Mouse (Mus musculus): Measurements from ENCODE around the gene Kncn. TPM values are rescaled to one million over a fixed set of nuclear protein-coding genes. Genes with fewer than 3 reads are reported as not detected.

Kncn gene
- polyA plus RNA-seq, 1 experiment, result 0.09 TPM

DNA sequence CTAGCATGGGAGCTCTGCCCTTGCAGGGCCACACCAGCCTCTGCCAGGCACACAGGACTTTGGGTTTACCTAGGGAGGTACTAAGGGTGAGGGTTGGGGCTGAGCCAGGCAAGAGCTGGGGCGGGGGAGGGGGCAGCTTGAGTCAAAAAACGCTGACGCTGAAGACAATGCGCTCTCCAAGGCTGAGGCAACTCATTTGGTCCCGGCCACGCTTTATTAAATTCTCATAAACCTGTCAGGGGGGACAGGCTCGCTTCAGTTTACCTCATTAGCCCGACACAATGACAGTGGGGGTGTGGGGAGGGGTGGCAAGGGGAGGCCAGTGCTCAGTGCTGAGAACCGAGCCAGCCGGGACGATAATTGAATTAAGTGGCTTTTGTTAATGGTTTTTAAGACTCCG lies 20.2 kb downstream of the Kncn start:
- Histone ChIP-seq H3K4me1 (replicated peaks; ENCODE audit: control insufficient read depth, insufficient read depth, low read length) (no peaks in the 10 kb centered on the region), H3K4me3 (ENCODE audit: control insufficient read depth, insufficient read depth, low read length) (no peak overlapping the region), H3K27ac (ENCODE audit: control insufficient read depth, insufficient read depth, low read length) (no peak overlapping the region), H3K36me3 (ENCODE audit: control insufficient read depth, insufficient read depth, low read length) (no peaks in the 10 kb centered on the region), H3K27me3 (ENCODE audit: control insufficient read depth, insufficient read depth, low read length) (no peaks in the 10 kb centered on the region; the same call in 1 of the 2 replicates)
- no peak for DNase-seq
- 49% methylated on average over 12 of the region's 12 CpGs for WGBS
- TF ChIP-seq CTCF (IDR thresholded peaks at IDR 0.05; ENCODE audit: borderline replicate concordance, control insufficient read depth, extremely low read depth, insufficient read depth, low read length, poor library complexity), result no peak
- TF ChIP-seq POLR2A (IDR thresholded peaks at IDR 0.05; ENCODE audit: control insufficient read depth, extremely low read depth, insufficient read depth, low read length, poor library complexity), result no peak

DNA sequence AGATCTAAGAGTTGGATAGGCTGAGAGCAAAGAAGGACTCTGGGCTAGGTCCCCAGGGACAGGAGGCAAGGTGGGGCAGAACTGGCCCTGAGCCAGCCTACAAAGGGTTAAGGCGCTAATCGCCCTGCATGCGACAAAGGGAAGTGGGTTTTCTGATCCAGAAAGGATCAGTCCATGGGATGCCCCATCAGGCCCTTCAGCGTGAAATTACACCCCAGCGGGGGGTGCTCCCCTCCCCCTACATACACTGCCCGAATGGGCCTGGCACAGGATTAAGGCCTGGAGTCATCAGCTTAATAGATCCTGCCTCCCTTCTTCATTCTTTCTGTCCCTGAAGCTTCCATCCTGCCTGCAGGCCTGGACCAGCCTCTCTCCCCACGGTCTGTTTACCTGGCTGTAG lies 21.5 kb downstream of the Kncn start:
- H3K27ac ChIP-seq (ENCODE audit: control insufficient read depth, insufficient read depth, low read length), result no peak overlapping the region
- TF ChIP-seq CTCF (IDR thresholded peaks at IDR 0.05; ENCODE audit: borderline replicate concordance, control insufficient read depth, extremely low read depth, insufficient read depth, low read length, poor library complexity) (no peak), POLR2A (IDR thresholded peaks at IDR 0.05; ENCODE audit: control insufficient read depth, extremely low read depth, insufficient read depth, low read length, poor library complexity) (no peak)
- DNase-seq, result no peak
- H3K4me1 ChIP-seq (replicated peaks; ENCODE audit: control insufficient read depth, insufficient read depth, low read length), result no peaks in the 10 kb centered on the region
- no peaks in the 10 kb centered on the region for H3K27me3 ChIP-seq (ENCODE audit: control insufficient read depth, insufficient read depth, low read length)
- H3K36me3 ChIP-seq (ENCODE audit: control insufficient read depth, insufficient read depth, low read length), result no peaks in the 10 kb centered on the region
- no peak overlapping the region for H3K4me3 ChIP-seq (ENCODE audit: control insufficient read depth, insufficient read depth, low read length)
- 46% methylated on average over 7 of the region's 7 CpGs for WGBS

DNA sequence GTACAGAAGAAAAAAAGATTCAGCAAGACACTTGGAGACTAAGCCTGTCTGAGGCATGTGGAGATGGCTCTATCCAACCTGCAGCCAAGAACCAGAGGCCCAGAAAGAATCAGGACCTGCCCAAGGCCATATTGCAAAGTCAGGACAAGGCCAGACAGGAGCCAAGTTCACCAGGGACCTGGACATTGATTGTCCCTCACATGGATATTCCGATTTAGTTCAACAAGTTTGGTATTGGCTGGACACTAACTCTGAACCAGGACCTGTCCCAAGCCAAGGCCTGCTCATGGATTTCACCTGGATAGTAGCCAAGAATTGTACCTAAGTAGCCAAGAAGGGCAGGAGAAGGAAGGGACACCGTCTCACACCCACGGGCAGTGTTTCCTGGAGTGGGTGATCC lies 22.6 kb downstream of the Kncn start:
- TF ChIP-seq POLR2A (IDR thresholded peaks at IDR 0.05; ENCODE audit: control insufficient read depth, extremely low read depth, insufficient read depth, low read length, poor library complexity) (no peak), CTCF (IDR thresholded peaks at IDR 0.05; ENCODE audit: borderline replicate concordance, control insufficient read depth, extremely low read depth, insufficient read depth, low read length, poor library complexity) (no peak)
- 88% methylated on average over 3 of the region's 3 CpGs for WGBS

DNA sequence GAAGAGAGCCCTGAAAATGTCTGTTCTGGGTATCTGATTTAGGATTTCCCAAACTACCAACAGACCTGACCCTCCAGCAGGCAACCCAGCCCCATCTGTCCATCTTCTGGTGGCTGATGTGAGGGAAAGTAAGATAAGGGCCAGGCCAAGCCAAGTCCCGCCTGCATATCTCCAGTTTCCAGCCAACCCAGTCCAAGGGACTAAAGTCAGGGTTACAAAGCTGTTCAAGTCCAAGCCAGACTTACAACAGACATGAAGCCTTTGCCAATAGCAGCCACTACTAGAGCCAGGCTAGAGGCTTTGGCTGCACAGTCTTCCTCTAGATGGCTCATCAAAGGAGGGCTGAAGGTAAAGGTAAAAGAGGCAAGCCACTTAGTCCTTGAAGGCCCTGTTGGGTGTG lies 23.8 kb downstream of the Kncn start:
- Histone ChIP-seq H3K4me1 (replicated peaks; ENCODE audit: control insufficient read depth, insufficient read depth, low read length) (no peaks in the 10 kb centered on the region), H3K36me3 (ENCODE audit: control insufficient read depth, insufficient read depth, low read length) (no peaks in the 10 kb centered on the region), H3K27ac (ENCODE audit: control insufficient read depth, insufficient read depth, low read length) (no peak overlapping the region), H3K4me3 (ENCODE audit: control insufficient read depth, insufficient read depth, low read length) (no peak overlapping the region), H3K27me3 (ENCODE audit: control insufficient read depth, insufficient read depth, low read length) (no peaks in the 10 kb centered on the region)
- no peak for DNase-seq
- 78% methylated on average over 1 of the region's 1 CpGs for whole genome bisulfite sequencing
- no peak for TF ChIP-seq POLR2A (IDR thresholded peaks at IDR 0.05; ENCODE audit: control insufficient read depth, extremely low read depth, insufficient read depth, low read length, poor library complexity)
- no peak for TF ChIP-seq CTCF (IDR thresholded peaks at IDR 0.05; ENCODE audit: borderline replicate concordance, control insufficient read depth, extremely low read depth, insufficient read depth, low read length, poor library complexity)

More for the DNA sequence above, 22.6 kb downstream of the Kncn start:
- no peak overlapping the region for H3K27ac ChIP-seq (ENCODE audit: control insufficient read depth, insufficient read depth, low read length)
- H3K4me1 ChIP-seq (replicated peaks; ENCODE audit: control insufficient read depth, insufficient read depth, low read length), result no peaks in the 10 kb centered on the region
- no peaks in the 10 kb centered on the region for H3K36me3 ChIP-seq (ENCODE audit: control insufficient read depth, insufficient read depth, low read length)
- H3K4me3 ChIP-seq (ENCODE audit: control insufficient read depth, insufficient read depth, low read length), result no peak overlapping the region
- no peak for DNase-seq
- no peaks in the 10 kb centered on the region for H3K27me3 ChIP-seq (ENCODE audit: control insufficient read depth, insufficient read depth, low read length)

DNA sequence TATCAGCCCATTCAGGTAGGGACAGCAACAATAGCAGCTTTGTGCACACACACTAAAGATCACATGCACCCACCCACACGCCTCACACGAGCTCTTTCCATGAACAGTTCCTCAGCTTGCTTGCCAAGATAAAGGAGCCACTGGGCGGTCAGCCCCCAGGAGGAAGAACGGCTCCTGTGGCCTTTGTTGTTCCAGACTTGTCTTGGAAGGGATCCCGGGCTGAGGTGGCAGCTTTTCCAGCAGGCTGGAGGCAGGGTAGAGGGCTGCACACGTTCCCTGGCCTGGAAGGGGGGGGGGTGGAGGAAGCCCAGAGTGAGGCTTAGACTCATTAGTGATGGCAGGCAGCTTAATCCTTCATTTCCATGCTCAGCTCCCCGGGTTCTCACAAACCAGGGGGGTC lies 24.4 kb downstream of the Kncn start:
- Histone ChIP-seq H3K4me3 (ENCODE audit: control insufficient read depth, insufficient read depth, low read length) (no peak overlapping the region), H3K36me3 (ENCODE audit: control insufficient read depth, insufficient read depth, low read length) (no peaks in the 10 kb centered on the region), H3K4me1 (replicated peaks; ENCODE audit: control insufficient read depth, insufficient read depth, low read length) (no peaks in the 10 kb centered on the region), H3K27ac (ENCODE audit: control insufficient read depth, insufficient read depth, low read length) (no peak overlapping the region), H3K27me3 (ENCODE audit: control insufficient read depth, insufficient read depth, low read length) (no peaks in the 10 kb centered on the region)
- no peak for DNase-seq
- no peak for TF ChIP-seq POLR2A (IDR thresholded peaks at IDR 0.05; ENCODE audit: control insufficient read depth, extremely low read depth, insufficient read depth, low read length, poor library complexity)
- 39% methylated on average over 7 of the region's 7 CpGs for WGBS

DNA sequence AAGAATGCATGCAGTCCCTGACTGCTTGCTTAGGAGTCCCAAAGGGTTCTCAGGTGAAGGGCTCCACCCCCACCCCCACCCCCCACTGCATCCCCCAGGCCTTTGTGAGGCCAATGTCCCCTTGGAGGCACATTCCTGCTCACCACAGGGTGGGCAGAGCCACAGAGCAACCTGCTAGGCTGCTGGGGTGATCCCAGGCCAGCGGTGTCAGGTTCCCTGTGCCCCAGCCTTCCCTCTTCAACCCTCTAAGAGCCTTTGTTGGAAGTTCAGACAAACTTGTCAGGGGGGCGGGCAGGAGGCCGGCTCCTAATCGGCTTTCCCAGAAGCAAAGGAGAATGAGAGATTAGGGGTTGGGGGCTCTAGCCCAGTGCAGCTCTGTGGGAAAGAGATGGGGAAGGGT lies 27.4 kb downstream of the Kncn start:
- Histone ChIP-seq H3K4me3 (ENCODE audit: control insufficient read depth, insufficient read depth, low read length) (no peak overlapping the region), H3K27me3 (ENCODE audit: control insufficient read depth, insufficient read depth, low read length) (no peaks in the 10 kb centered on the region), H3K27ac (ENCODE audit: control insufficient read depth, insufficient read depth, low read length) (no peak overlapping the region), H3K36me3 (ENCODE audit: control insufficient read depth, insufficient read depth, low read length) (no peaks in the 10 kb centered on the region), H3K4me1 (replicated peaks; ENCODE audit: control insufficient read depth, insufficient read depth, low read length) (no peaks in the 10 kb centered on the region)
- DNase-seq, result no peak
- WGBS, result 67% methylated on average over 4 of the region's 4 CpGs
- no peak for TF ChIP-seq CTCF (IDR thresholded peaks at IDR 0.05; ENCODE audit: borderline replicate concordance, control insufficient read depth, extremely low read depth, insufficient read depth, low read length, poor library complexity)
- TF ChIP-seq POLR2A (IDR thresholded peaks at IDR 0.05; ENCODE audit: control insufficient read depth, extremely low read depth, insufficient read depth, low read length, poor library complexity), result no peak

DNA sequence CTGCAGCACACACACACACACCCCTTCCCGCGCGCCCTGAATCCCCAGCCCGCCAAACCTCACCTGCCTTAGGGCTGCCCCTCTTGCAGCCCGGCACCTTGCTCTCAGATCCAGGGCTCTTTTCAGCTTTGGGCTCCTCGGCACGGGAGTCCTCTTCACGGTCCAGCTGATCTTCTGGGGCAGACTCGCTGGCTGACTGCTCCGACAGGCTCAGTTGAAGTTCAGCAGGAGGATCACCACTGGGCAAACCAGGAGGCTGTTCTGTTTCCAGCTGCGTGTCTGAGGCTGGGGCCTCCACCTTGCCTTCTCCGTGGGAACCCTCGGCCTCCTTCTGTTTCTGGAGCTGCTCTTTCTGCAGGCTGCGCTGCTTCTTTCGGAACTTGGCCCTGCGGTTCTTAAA lies 35.7 kb downstream of the Kncn start:
- no peaks in the 10 kb centered on the region for H3K36me3 ChIP-seq (ENCODE audit: control insufficient read depth, insufficient read depth, low read length)
- no peak overlapping the region for H3K4me3 ChIP-seq (ENCODE audit: control insufficient read depth, insufficient read depth, low read length)
- 90% methylated on average over 16 of the region's 16 CpGs for WGBS
- no peak for DNase-seq
- TF ChIP-seq CTCF (IDR thresholded peaks at IDR 0.05; ENCODE audit: borderline replicate concordance, control insufficient read depth, extremely low read depth, insufficient read depth, low read length, poor library complexity) (no peak), POLR2A (IDR thresholded peaks at IDR 0.05; ENCODE audit: control insufficient read depth, extremely low read depth, insufficient read depth, low read length, poor library complexity) (no peak)
- H3K27ac ChIP-seq (ENCODE audit: control insufficient read depth, insufficient read depth, low read length), result no peak overlapping the region
- no peaks in the 10 kb centered on the region; the same call in 1 of the 2 replicates for H3K27me3 ChIP-seq (ENCODE audit: control insufficient read depth, insufficient read depth, low read length)
- H3K4me1 ChIP-seq (replicated peaks; ENCODE audit: control insufficient read depth, insufficient read depth, low read length), result no peaks in the 10 kb centered on the region
